Mouse (Mus musculus) bone marrow macrophage, adult 2 months (primary cell): Measurements from ENCODE around the gene Mus81.

ENCODE experiments used
- CTCF ChIP-seq: IDR thresholded peaks from 2 replicates; pipeline ENCODE4 v1.5.1; 2012; ENCODE audit warnings: low read depth, mild to moderate bottlenecking, low read length, moderate library complexity
- POLR2A ChIP-seq: IDR thresholded peaks from 2 replicates; pipeline ENCODE4 v1.6.1; 2012; ENCODE audit warnings: mild to moderate bottlenecking, low read depth, low read length, borderline replicate concordance

DNA sequence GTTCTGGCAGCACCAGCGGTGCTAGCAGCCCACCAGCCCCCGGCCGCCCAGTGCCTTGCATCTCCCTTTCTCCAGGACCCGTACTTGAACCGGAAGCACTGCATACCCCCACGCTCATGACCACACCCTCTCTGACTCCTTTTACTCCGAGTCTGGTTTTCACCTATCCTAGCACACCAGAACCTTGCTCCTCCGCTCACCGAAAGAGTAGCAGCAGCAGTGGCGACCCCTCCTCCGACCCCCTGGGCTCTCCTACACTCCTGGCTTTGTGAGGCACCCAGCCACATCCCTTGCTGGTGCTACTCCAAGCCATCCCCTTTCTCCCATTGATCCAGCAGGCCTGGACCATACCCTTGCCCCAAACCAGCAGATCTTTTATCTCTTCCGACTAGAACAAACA lies 33.2 kb downstream of the Mus81 start:
- TF ChIP-seq CTCF (no peak), POLR2A (no peak)
